Mouse (Mus musculus): ENCODE results near the gene Cisd3. TPM values are rescaled to one million over a fixed set of nuclear protein-coding genes. Genes with fewer than 3 reads are reported as not detected.
"Not testable (repeated sequence)": the region's sequence is repeated elsewhere in the genome, so short reads cannot be mapped to it uniquely, and the experiment has no call there.

The Cisd3 gene
- polyA plus RNA-seq, 1 experiment = 149 TPM

GRCm38 (mm10) chr11:97701581-97702392 lies 16.2 kb downstream of the Cisd3 start:
- H3K4me1 ChIP-seq (ENCODE audit: control insufficient read depth, insufficient read depth, low read length) = peaks cover 13% of the 10 kb centered on the region; the same call in 1 of the 2 replicates
- no peaks in the 10 kb centered on the region for H3K36me3 ChIP-seq (ENCODE audit: control insufficient read depth, insufficient read depth, low read length)
- no peaks in the 10 kb centered on the region for H3K27me3 ChIP-seq (replicated peaks; ENCODE audit: control insufficient read depth, insufficient read depth, low read length)
- H3K4me3 ChIP-seq (ENCODE audit: insufficient read depth, low read depth, low read length) = no peak overlapping the region
- no peak for DNase-seq
- no peak for TF ChIP-seq CTCF (conservative IDR thresholded peaks at IDR 0.05; ENCODE audit: insufficient read depth, insufficient read length, low read depth, low read length)
- TF ChIP-seq POLR2A (IDR thresholded peaks at IDR 0.05; ENCODE audit: low read depth, low read length) = no peak
- WGBS = 54% methylated on average over 15 of the region's 15 CpGs
- H3K27ac ChIP-seq (ENCODE audit: insufficient read depth, low read depth, low read length) = no peak overlapping the region

GRCm38 (mm10) chr11:97702393-97702745 lies 16.7 kb downstream of the Cisd3 start:
- H3K4me1 ChIP-seq (ENCODE audit: control insufficient read depth, insufficient read depth, low read length) = peaks cover 13% of the 10 kb centered on the region; the same call in 1 of the 2 replicates
- TF ChIP-seq POLR2A (IDR thresholded peaks at IDR 0.05; ENCODE audit: low read depth, low read length) (no peak), CTCF (conservative IDR thresholded peaks at IDR 0.05; ENCODE audit: insufficient read depth, insufficient read length, low read depth, low read length) (no peak)
- DNase-seq = peak; percentile 92
- under 1% methylated on average over 24 of the region's 24 CpGs for WGBS
- peak overlapping the region; percentile 78 for H3K4me3 ChIP-seq (ENCODE audit: insufficient read depth, low read depth, low read length)
- peak overlapping the region; percentile 32; the same call in 1 of the 2 replicates for H3K27ac ChIP-seq (ENCODE audit: insufficient read depth, low read depth, low read length)
- no peaks in the 10 kb centered on the region for H3K36me3 ChIP-seq (ENCODE audit: control insufficient read depth, insufficient read depth, low read length)
- no peaks in the 10 kb centered on the region for H3K27me3 ChIP-seq (replicated peaks; ENCODE audit: control insufficient read depth, insufficient read depth, low read length)

- peak within 1 kb of the TSS; percentile 32; the same call in 1 of the 2 replicates for H3K27ac ChIP-seq (ENCODE audit: insufficient read depth, low read depth, low read length)
- peaks cover 13% of the 10 kb centered on the region; the same call in 1 of the 2 replicates for H3K4me1 ChIP-seq (ENCODE audit: control insufficient read depth, insufficient read depth, low read length)
- peak; percentile 100 for DNase-seq
- peak within 1 kb of the TSS; percentile 78 for H3K4me3 ChIP-seq (ENCODE audit: insufficient read depth, low read depth, low read length)
- no peaks in the 10 kb centered on the region for H3K27me3 ChIP-seq (replicated peaks; ENCODE audit: control insufficient read depth, insufficient read depth, low read length)
- no peaks in the 10 kb centered on the region for H3K36me3 ChIP-seq (ENCODE audit: control insufficient read depth, insufficient read depth, low read length)
- WGBS = under 1% methylated on average over 35 of the region's 35 CpGs
- TF ChIP-seq CTCF (conservative IDR thresholded peaks at IDR 0.05; ENCODE audit: insufficient read depth, insufficient read length, low read depth, low read length) (no peak), POLR2A (IDR thresholded peaks at IDR 0.05; ENCODE audit: low read depth, low read length) (peak; percentile 68)
Observed at GRCm38 (mm10) chr11:97703039-97703826, 17.6 kb downstream of the Cisd3 start, which contains the start of gene Psmb3. Gene Psmb3 (plus strand): TSS chr11:97703399.

- H3K4me1 ChIP-seq (ENCODE audit: control insufficient read depth, insufficient read depth, low read length); H3K4me3 ChIP-seq (ENCODE audit: insufficient read depth, low read depth, low read length); H3K36me3 ChIP-seq (ENCODE audit: control insufficient read depth, insufficient read depth, low read length); H3K27ac ChIP-seq (ENCODE audit: insufficient read depth, low read depth, low read length); DNase-seq; H3K27me3 ChIP-seq (replicated peaks; ENCODE audit: control insufficient read depth, insufficient read depth, low read length): not testable (repeated sequence)
- WGBS = 83% methylated on average over 2 of the region's 2 CpGs
Observed at GRCm38 (mm10) chr11:97710067-97710466, 24.4 kb downstream of the Cisd3 start.

GRCm38 (mm10) chr11:97711200-97711900 lies 25.7 kb downstream of the Cisd3 start:
- H3K36me3 ChIP-seq (ENCODE audit: control insufficient read depth, insufficient read depth, low read length) = no peaks in the 10 kb centered on the region
- no peak for DNase-seq
- no peak overlapping the region for H3K4me3 ChIP-seq (ENCODE audit: insufficient read depth, low read depth, low read length)
- H3K27me3 ChIP-seq (replicated peaks; ENCODE audit: control insufficient read depth, insufficient read depth, low read length) = no peaks in the 10 kb centered on the region
- H3K4me1 ChIP-seq (ENCODE audit: control insufficient read depth, insufficient read depth, low read length) = no peaks in the 10 kb centered on the region
- TF ChIP-seq CTCF (conservative IDR thresholded peaks at IDR 0.05; ENCODE audit: insufficient read depth, insufficient read length, low read depth, low read length) (no peak), POLR2A (IDR thresholded peaks at IDR 0.05; ENCODE audit: low read depth, low read length) (no peak)
- H3K27ac ChIP-seq (ENCODE audit: insufficient read depth, low read depth, low read length) = no peak overlapping the region
- 65% methylated on average over 13 of the region's 13 CpGs for WGBS

- WGBS = 87% methylated on average over 15 of the region's 15 CpGs
- no peaks in the 10 kb centered on the region for H3K27me3 ChIP-seq (replicated peaks; ENCODE audit: control insufficient read depth, insufficient read depth, low read length)
- H3K4me3 ChIP-seq (ENCODE audit: insufficient read depth, low read depth, low read length) = no peak overlapping the region
- no peak overlapping the region for H3K27ac ChIP-seq (ENCODE audit: insufficient read depth, low read depth, low read length)
- TF ChIP-seq POLR2A (IDR thresholded peaks at IDR 0.05; ENCODE audit: low read depth, low read length) = no peak
- H3K4me1 ChIP-seq (ENCODE audit: control insufficient read depth, insufficient read depth, low read length) = no peaks in the 10 kb centered on the region
- DNase-seq = no peak
- no peaks in the 10 kb centered on the region for H3K36me3 ChIP-seq (ENCODE audit: control insufficient read depth, insufficient read depth, low read length)
Observed at GRCm38 (mm10) chr11:97712286-97712685, 26.7 kb downstream of the Cisd3 start.

- DNase-seq = no peak
- H3K4me3 ChIP-seq (ENCODE audit: insufficient read depth, low read depth, low read length) = no peak overlapping the region
Observed at GRCm38 (mm10) chr11:97713896-97714295, 28.3 kb downstream of the Cisd3 start.

More at GRCm38 (mm10) chr11:97713896-97714295, 28.3 kb downstream of the Cisd3 start:
- H3K27me3 ChIP-seq (replicated peaks; ENCODE audit: control insufficient read depth, insufficient read depth, low read length) = no peaks in the 10 kb centered on the region
- no peak for TF ChIP-seq CTCF (conservative IDR thresholded peaks at IDR 0.05; ENCODE audit: insufficient read depth, insufficient read length, low read depth, low read length)
- TF ChIP-seq POLR2A (IDR thresholded peaks at IDR 0.05; ENCODE audit: low read depth, low read length) = no peak
- H3K4me1 ChIP-seq (ENCODE audit: control insufficient read depth, insufficient read depth, low read length) = no peaks in the 10 kb centered on the region
- no peaks in the 10 kb centered on the region for H3K36me3 ChIP-seq (ENCODE audit: control insufficient read depth, insufficient read depth, low read length)
- 91% methylated on average over 8 of the region's 8 CpGs for WGBS
- no peak overlapping the region for H3K27ac ChIP-seq (ENCODE audit: insufficient read depth, low read depth, low read length)

Data from kidney, adult 2 months (tissue).